Mouse (Mus musculus): Measurements from ENCODE around the gene Dnajc19. TPM values are rescaled to one million over a fixed set of nuclear protein-coding genes. Genes with fewer than 3 reads are reported as not detected.
"Not testable (repeated sequence)": the region's sequence is repeated elsewhere in the genome, so short reads cannot be mapped to it uniquely, and the experiment has no call there.

The Dnajc19 gene
- polyA plus RNA-seq, 1 experiment from 2014 or later, result 155 TPM

GRCm38 (mm10) chr3:34103902-34104672 lies 23.0 kb upstream of the Dnajc19 start:
- H3K4me1 ChIP-seq (ENCODE audit: control insufficient read depth, insufficient read depth, low read length), result peaks cover 8% of the 10 kb centered on the region; the same call in 1 of the 2 replicates
- 24% methylated on average over 7 of the region's 7 CpGs for WGBS
- peak; percentile 70; the same call in 1 of the 2 replicates for ATAC-seq (ENCODE audit: low read depth)
- no peak overlapping the region; the same call in 1 of the 2 replicates for H3K9ac ChIP-seq (replicated peaks; ENCODE audit: low read depth, low read length)
- no peaks in the 10 kb centered on the region for H3K27me3 ChIP-seq (ENCODE audit: control insufficient read depth, insufficient read depth, low read length)
- peak overlapping the region; percentile 12; the same call in 1 of the 2 replicates for H3K4me2 ChIP-seq (ENCODE audit: low read depth, low read length)
- no peaks in the 10 kb centered on the region for H3K36me3 ChIP-seq (ENCODE audit: control insufficient read depth, insufficient read depth, low read length)
- H3K4me3 ChIP-seq (ENCODE audit: low read depth, low read length), result no peak overlapping the region
- no peak overlapping the region for H3K27ac ChIP-seq (ENCODE audit: low read depth, low read length)
- no peaks in the 10 kb centered on the region for H3K9me3 ChIP-seq (ENCODE audit: control insufficient read depth, low read length)

- H3K4me1 ChIP-seq (ENCODE audit: control insufficient read depth, insufficient read depth, low read length), result peaks cover 8% of the 10 kb centered on the region; the same call in 1 of the 2 replicates
- ATAC-seq (ENCODE audit: low read depth), result no peak
- H3K27me3 ChIP-seq (ENCODE audit: control insufficient read depth, insufficient read depth, low read length), result no peaks in the 10 kb centered on the region
- no peak overlapping the region for H3K4me3 ChIP-seq (ENCODE audit: low read depth, low read length)
- no peaks in the 10 kb centered on the region for H3K9me3 ChIP-seq (ENCODE audit: control insufficient read depth, low read length)
- H3K9ac ChIP-seq (replicated peaks; ENCODE audit: low read depth, low read length), result no peak overlapping the region
- no peaks in the 10 kb centered on the region for H3K36me3 ChIP-seq (ENCODE audit: control insufficient read depth, insufficient read depth, low read length)
- H3K4me2 ChIP-seq (ENCODE audit: low read depth, low read length), result no peak overlapping the region
- WGBS, result 28% methylated on average over 2 of the region's 2 CpGs
- H3K27ac ChIP-seq (ENCODE audit: low read depth, low read length), result no peak overlapping the region
These were observed 21.8 kb upstream of the Dnajc19 start for GRCm38 (mm10) chr3:34102891-34103290.

GRCm38 (mm10) chr3:34083655-34084054 lies 2.5 kb upstream of the Dnajc19 start:
- WGBS, result 82% methylated on average over 5 of the region's 5 CpGs
- H3K36me3 ChIP-seq (ENCODE audit: control insufficient read depth, insufficient read depth, low read length), result peaks cover 2% of the 10 kb centered on the region; the same call in 1 of the 2 replicates

GRCm38 (mm10) chr3:34081929-34082328 lies 808 bp upstream of the Dnajc19 start:
- peak overlapping the region; percentile 61 for H3K4me2 ChIP-seq (ENCODE audit: low read depth, low read length)
- H3K36me3 ChIP-seq (ENCODE audit: control insufficient read depth, insufficient read depth, low read length), result peaks cover 8% of the 10 kb centered on the region; the same call in 1 of the 2 replicates
- WGBS, result 89% methylated on average over 3 of the region's 3 CpGs
- H3K4me1 ChIP-seq (ENCODE audit: control insufficient read depth, insufficient read depth, low read length), result peaks cover 11% of the 10 kb centered on the region
- H3K4me3 ChIP-seq (ENCODE audit: low read depth, low read length), result peak overlapping the region; percentile 66
- no peak for ATAC-seq (ENCODE audit: low read depth)
- H3K9me3 ChIP-seq (ENCODE audit: control insufficient read depth, low read length), result no peaks in the 10 kb centered on the region
- H3K27ac ChIP-seq (ENCODE audit: low read depth, low read length), result peak overlapping the region; percentile 56; the same call in 1 of the 2 replicates
- no peak overlapping the region; the same call in 1 of the 2 replicates for H3K9ac ChIP-seq (replicated peaks; ENCODE audit: low read depth, low read length)
- H3K27me3 ChIP-seq (ENCODE audit: control insufficient read depth, insufficient read depth, low read length), result no peaks in the 10 kb centered on the region

More at GRCm38 (mm10) chr3:34083655-34084054, 2.5 kb upstream of the Dnajc19 start:
- Histone ChIP-seq H3K27me3 (ENCODE audit: control insufficient read depth, insufficient read depth, low read length) (no peaks in the 10 kb centered on the region), H3K9ac (replicated peaks; ENCODE audit: low read depth, low read length) (no peak overlapping the region), H3K4me3 (ENCODE audit: low read depth, low read length) (no peak overlapping the region), H3K27ac (ENCODE audit: low read depth, low read length) (no peak overlapping the region), H3K9me3 (ENCODE audit: control insufficient read depth, low read length) (no peaks in the 10 kb centered on the region), H3K4me2 (ENCODE audit: low read depth, low read length) (no peak overlapping the region), H3K4me1 (ENCODE audit: control insufficient read depth, insufficient read depth, low read length) (peaks cover 11% of the 10 kb centered on the region)
- ATAC-seq (ENCODE audit: low read depth), result no peak

GRCm38 (mm10) chr3:34076058-34076759 lies 4.9 kb downstream of the Dnajc19 start:
- ATAC-seq (ENCODE audit: low read depth), result no peak
- Histone ChIP-seq H3K27me3 (ENCODE audit: control insufficient read depth, insufficient read depth, low read length) (no peaks in the 10 kb centered on the region), H3K9me3 (ENCODE audit: control insufficient read depth, low read length) (no peaks in the 10 kb centered on the region), H3K36me3 (ENCODE audit: control insufficient read depth, insufficient read depth, low read length) (peaks cover 22% of the 10 kb centered on the region), H3K4me1 (ENCODE audit: control insufficient read depth, insufficient read depth, low read length) (peaks cover 8% of the 10 kb centered on the region), H3K27ac (ENCODE audit: low read depth, low read length) (no peak overlapping the region), H3K4me2 (ENCODE audit: low read depth, low read length) (no peak overlapping the region), H3K9ac (replicated peaks; ENCODE audit: low read depth, low read length) (no peak overlapping the region), H3K4me3 (ENCODE audit: low read depth, low read length) (no peak overlapping the region)
- 91% methylated on average over 6 of the region's 6 CpGs for WGBS

- WGBS, result 97% methylated on average over 6 of the region's 6 CpGs
- no peak overlapping the region for H3K27ac ChIP-seq (ENCODE audit: low read depth, low read length)
- no peaks in the 10 kb centered on the region for H3K9me3 ChIP-seq (ENCODE audit: control insufficient read depth, low read length)
- H3K4me2 ChIP-seq (ENCODE audit: low read depth, low read length), result no peak overlapping the region
- no peaks in the 10 kb centered on the region for H3K27me3 ChIP-seq (ENCODE audit: control insufficient read depth, insufficient read depth, low read length)
- peaks cover 15% of the 10 kb centered on the region for H3K36me3 ChIP-seq (ENCODE audit: control insufficient read depth, insufficient read depth, low read length)
- H3K9ac ChIP-seq (replicated peaks; ENCODE audit: low read depth, low read length), result no peak overlapping the region
- no peak overlapping the region for H3K4me3 ChIP-seq (ENCODE audit: low read depth, low read length)
- no peak for ATAC-seq (ENCODE audit: low read depth)
- no peaks in the 10 kb centered on the region for H3K4me1 ChIP-seq (ENCODE audit: control insufficient read depth, insufficient read depth, low read length)
These were observed 8.4 kb downstream of the Dnajc19 start for GRCm38 (mm10) chr3:34072726-34073125.

- WGBS, result 92% methylated on average over 7 of the region's 7 CpGs
- H3K36me3 ChIP-seq (ENCODE audit: control insufficient read depth, insufficient read depth, low read length), result peaks cover 19% of the 10 kb centered on the region; the same call in 1 of the 2 replicates
- not testable (repeated sequence) for H3K27ac ChIP-seq (ENCODE audit: low read depth, low read length); H3K4me3 ChIP-seq (ENCODE audit: low read depth, low read length); H3K27me3 ChIP-seq (ENCODE audit: control insufficient read depth, insufficient read depth, low read length); H3K4me1 ChIP-seq (ENCODE audit: control insufficient read depth, insufficient read depth, low read length); H3K9me3 ChIP-seq (ENCODE audit: control insufficient read depth, low read length); H3K4me2 ChIP-seq (ENCODE audit: low read depth, low read length); ATAC-seq (ENCODE audit: low read depth); H3K9ac ChIP-seq (replicated peaks; ENCODE audit: low read depth, low read length)
These were observed 12.2 kb downstream of the Dnajc19 start for GRCm38 (mm10) chr3:34068943-34069342.

- Histone ChIP-seq H3K9me3 (ENCODE audit: control insufficient read depth, low read length) (no peaks in the 10 kb centered on the region), H3K36me3 (ENCODE audit: control insufficient read depth, insufficient read depth, low read length) (peaks cover 31% of the 10 kb centered on the region)
- 90% methylated on average over 2 of the region's 2 CpGs for WGBS
These were observed 18.8 kb downstream of the Dnajc19 start for GRCm38 (mm10) chr3:34062352-34062751.

GRCm38 (mm10) chr3:34041990-34042389 lies 39.1 kb downstream of the Dnajc19 start:
- Histone ChIP-seq H3K4me1 (ENCODE audit: control insufficient read depth, insufficient read depth, low read length) (no peaks in the 10 kb centered on the region), H3K4me3 (ENCODE audit: low read depth, low read length) (no peak overlapping the region), H3K27ac (ENCODE audit: low read depth, low read length) (no peak overlapping the region), H3K36me3 (ENCODE audit: control insufficient read depth, insufficient read depth, low read length) (peaks cover 8% of the 10 kb centered on the region), H3K4me2 (ENCODE audit: low read depth, low read length) (no peak overlapping the region), H3K9me3 (ENCODE audit: control insufficient read depth, low read length) (no peaks in the 10 kb centered on the region), H3K9ac (replicated peaks; ENCODE audit: low read depth, low read length) (no peak overlapping the region), H3K27me3 (ENCODE audit: control insufficient read depth, insufficient read depth, low read length) (no peaks in the 10 kb centered on the region)
- 89% methylated on average over 4 of the region's 4 CpGs for WGBS
- ATAC-seq (ENCODE audit: low read depth), result no peak

More at GRCm38 (mm10) chr3:34062352-34062751, 18.8 kb downstream of the Dnajc19 start:
- H3K27me3 ChIP-seq (ENCODE audit: control insufficient read depth, insufficient read depth, low read length), result no peaks in the 10 kb centered on the region
- no peak overlapping the region for H3K4me2 ChIP-seq (ENCODE audit: low read depth, low read length)
- no peak for ATAC-seq (ENCODE audit: low read depth)
- H3K9ac ChIP-seq (replicated peaks; ENCODE audit: low read depth, low read length), result no peak overlapping the region
- no peak overlapping the region for H3K27ac ChIP-seq (ENCODE audit: low read depth, low read length)
- H3K4me1 ChIP-seq (ENCODE audit: control insufficient read depth, insufficient read depth, low read length), result no peaks in the 10 kb centered on the region
- no peak overlapping the region for H3K4me3 ChIP-seq (ENCODE audit: low read depth, low read length)

All from neural tube, embryonic 14.5 days (tissue).